Mouse (Mus musculus): Measurements from ENCODE around the gene Vmn1r104.
"Not testable (repeated sequence)": the region's sequence is repeated elsewhere in the genome, so short reads cannot be mapped to it uniquely, and the experiment has no call there.

DNA sequence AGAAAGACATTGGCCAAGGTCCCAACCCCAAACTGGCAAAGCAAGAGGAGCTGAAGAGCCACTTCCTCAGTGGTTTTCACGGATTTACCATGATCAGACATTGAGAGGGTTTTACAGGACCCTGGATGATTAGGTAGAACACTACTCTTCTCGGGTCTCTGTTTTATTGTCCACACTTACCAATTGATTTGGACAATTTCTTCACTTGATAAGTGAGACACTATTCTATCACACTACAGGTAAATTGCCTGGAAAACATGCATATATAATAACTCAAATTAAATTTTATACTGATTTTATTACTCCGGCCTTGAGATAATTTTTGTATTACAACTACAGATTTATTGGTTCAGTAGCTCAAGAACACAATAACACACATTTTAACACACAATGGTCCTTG is 23.2 kb upstream of the Vmn1r104 start, which contains the start of gene Vmn1r103:
- not testable (repeated sequence) for TF ChIP-seq CTCF (IDR thresholded peaks at IDR 0.05; ENCODE audit: control insufficient read depth, insufficient read depth, insufficient replicate concordance, low read depth, low read length); POLR2A (IDR thresholded peaks at IDR 0.05; ENCODE audit: control insufficient read depth, low read depth, low read length)
